Mouse (Mus musculus) CH12.LX (cell line): ENCODE data around the gene Gpr137. TPM values are rescaled to one million over a fixed set of nuclear protein-coding genes. Genes with fewer than 3 reads are reported as not detected.
A peak's percentile ranks its signal among the peaks of the same experiment; 100 is the strongest.

Experiments
- DNase-seq: peaks from one replicate; pipeline ENCODE4 v3.0.0-alpha.2; 2013; ENCODE audit errors: extremely low read depth
- H3K27ac ChIP-seq: 2 replicates; pipeline ENCODE4 v1.5.1; 2012; ENCODE audit warnings: low read depth, mild to moderate bottlenecking, control low read depth, moderate library complexity; ENCODE audit not compliant: insufficient read depth
- H3K27me3 ChIP-seq: replicated peaks from 2 replicates; pipeline ENCODE3; 2012; ENCODE audit warnings: inconsistent platforms
- H3K36me3 ChIP-seq, 2 experiments: replicated peaks in 1 of 2; 2 replicates each; pipeline versions ENCODE3 to v1.6.1; 2012; ENCODE audit warnings: inconsistent platforms in 1 of 2, low read length in 1 of 2, mild to moderate bottlenecking in 1 of 2, mixed read lengths in 1 of 2, moderate library complexity in 1 of 2; ENCODE audit not compliant: control insufficient read depth in 1 of 2, insufficient read depth in 1 of 2
- H3K4me1 ChIP-seq, 2 experiments: 2 replicates each; pipeline ENCODE4 v1.6.1; 2012; ENCODE audit warnings: inconsistent platforms in 1 of 2, moderate library complexity in 1 of 2; ENCODE audit not compliant: insufficient read depth in 2 of 2, control insufficient read depth in 1 of 2
- H3K4me2 ChIP-seq: 2 replicates; pipeline ENCODE4 v1.6.1; 2012; ENCODE audit warnings: low read depth, mild to moderate bottlenecking, control low read depth; ENCODE audit not compliant: poor library complexity, insufficient read depth, severe bottlenecking
- H3K4me3 ChIP-seq, 3 experiments: fragments of 150-350 bp in 1 of 3; sonication (generic) in 1 of 3; replicated peaks in 1 of 3; 2 replicates each; pipeline versions ENCODE3 to v1.5.1; 2011 to 2012; ENCODE audit warnings: low read depth in 2 of 3, low read length in 2 of 3, mild to moderate bottlenecking in 2 of 3, moderate library complexity in 2 of 3, control low read depth in 1 of 3, improper control_type of control experiment in 1 of 3, inconsistent platforms in 1 of 3, mixed read lengths in 1 of 3; ENCODE audit not compliant: poor library complexity in 1 of 3
- H3K79me2 ChIP-seq: replicated peaks from 2 replicates; pipeline ENCODE4 v1.6.1; 2012; ENCODE audit warnings: mild to moderate bottlenecking, moderate library complexity; ENCODE audit not compliant: control insufficient read depth, poor library complexity, insufficient read depth, severe bottlenecking; ENCODE audit errors: extremely low read depth
- H3K9ac ChIP-seq: 2 replicates; pipeline ENCODE4 v1.6.1; 2012; ENCODE audit warnings: low read depth, mild to moderate bottlenecking, control low read depth, moderate library complexity; ENCODE audit not compliant: insufficient read depth
- H3K9me3 ChIP-seq: replicated peaks from 2 replicates; pipeline ENCODE3; 2012; ENCODE audit warnings: low read length, inconsistent platforms, mixed read lengths
- CHD2 ChIP-seq: IDR thresholded peaks from 2 replicates; pipeline ENCODE4 v1.6.1; 2011; ENCODE audit warnings: low read length, improper control_type of control experiment
- E2F4 ChIP-seq: IDR thresholded peaks from 2 replicates; pipeline ENCODE4 v1.6.1; 2011; ENCODE audit warnings: low read depth, low read length, improper control_type of control experiment; ENCODE audit not compliant: insufficient replicate concordance
- ETS1 ChIP-seq: conservative IDR thresholded peaks from 2 replicates; pipeline ENCODE4 v1.6.1; 2012; ENCODE audit warnings: low read depth, mild to moderate bottlenecking, inconsistent platforms, low read length, improper control_type of control experiment, moderate library complexity
- HCFC1 ChIP-seq: IDR thresholded peaks from 2 replicates; pipeline ENCODE4 v1.6.1; 2012; ENCODE audit warnings: low read depth, mild to moderate bottlenecking, inconsistent platforms, low read length, improper control_type of control experiment
- IRF4 ChIP-seq: IDR thresholded peaks from 2 replicates; pipeline ENCODE4 v1.6.1; 2014; ENCODE audit warnings: low read depth, mild to moderate bottlenecking, inconsistent platforms, low read length, improper control_type of control experiment
- JUN ChIP-seq: IDR thresholded peaks from 2 replicates; pipeline ENCODE4 v1.6.1; 2011; ENCODE audit warnings: low read depth, mild to moderate bottlenecking, low read length, improper control_type of control experiment, moderate library complexity; ENCODE audit not compliant: insufficient read depth
- JUND ChIP-seq: conservative IDR thresholded peaks from 2 replicates; pipeline ENCODE4 v1.6.1; 2011; ENCODE audit warnings: low read depth, low read length, improper control_type of control experiment
- KAT2A ChIP-seq: IDR thresholded peaks from 2 replicates; pipeline ENCODE4 v1.6.1; 2012; ENCODE audit warnings: low read length, improper control_type of control experiment, inconsistent platforms; ENCODE audit not compliant: insufficient replicate concordance
- MAFK ChIP-seq: IDR thresholded peaks from 2 replicates; pipeline ENCODE4 v1.6.1; 2011; ENCODE audit warnings: low read length, improper control_type of control experiment; ENCODE audit not compliant: insufficient replicate concordance
- MAZ ChIP-seq: IDR thresholded peaks from 2 replicates; pipeline ENCODE4 v1.6.1; 2012; ENCODE audit warnings: low read depth, mild to moderate bottlenecking, inconsistent platforms, low read length, improper control_type of control experiment, moderate library complexity
- MXI1 ChIP-seq: IDR thresholded peaks from 2 replicates; pipeline ENCODE4 v1.6.1; 2011; ENCODE audit warnings: mild to moderate bottlenecking, low read depth, low read length, improper control_type of control experiment
- POLR2A ChIP-seq: IDR thresholded peaks from 2 replicates; pipeline ENCODE4 v1.6.1; 2011; ENCODE audit warnings: low read depth, mild to moderate bottlenecking, improper control_type of control experiment, low read length
- RCOR1 ChIP-seq: conservative IDR thresholded peaks from 2 replicates; pipeline ENCODE4 v1.6.1; 2012; ENCODE audit warnings: low read depth, mild to moderate bottlenecking, inconsistent platforms, low read length, improper control_type of control experiment
- SIN3A ChIP-seq: IDR thresholded peaks from 2 replicates; pipeline ENCODE4 v1.6.1; 2012; ENCODE audit warnings: low read length, improper control_type of control experiment, inconsistent platforms
- TCF12 ChIP-seq: IDR thresholded peaks from 2 replicates; pipeline ENCODE4 v1.6.1; 2014; ENCODE audit warnings: low read depth, mild to moderate bottlenecking, inconsistent platforms, low read length, improper control_type of control experiment
- UBTF ChIP-seq: IDR thresholded peaks from 2 replicates; pipeline ENCODE4 v1.6.1; 2012; ENCODE audit warnings: low read depth, mild to moderate bottlenecking, inconsistent platforms, low read length, improper control_type of control experiment, moderate library complexity
- USF2 ChIP-seq: conservative IDR thresholded peaks from 2 replicates; pipeline ENCODE4 v1.6.1; 2011; ENCODE audit warnings: low read depth, low read length, improper control_type of control experiment
- ZNF384 ChIP-seq: IDR thresholded peaks from 2 replicates; pipeline ENCODE4 v1.6.1; 2012; ENCODE audit warnings: low read depth, low read length, improper control_type of control experiment, inconsistent platforms
- dilution Hi-C: fragments of 300-500 bp; cut with MboI; formaldehyde crosslinking; loops from 2 replicates; pipeline ENCODE4 v1.14.3; 2020; ENCODE audit warnings: low sequenced_read_pairs; ENCODE audit not compliant: extremely low pct_unique_long_range_greater_than_20kb, extremely low pct_ligation_motif_present
- in situ Hi-C: fragments of 300-500 bp; cut with MboI; formaldehyde crosslinking; loops from 3 replicates; pipeline ENCODE4 v1.14.3; 2019; ENCODE audit warnings: low sequenced_read_pairs, low pct_ligation_motif_present, low pct_unique_long_range_greater_than_20kb, mixed read lengths
- polyA plus RNA-seq: library from polyadenylated mRNA; unstranded; fragments of >175 nt; gene quantifications from 2 replicates; pipeline ENCODE4 v1.2.1, GENCODE M21; 2012; ENCODE audit warnings: low read depth; ENCODE audit not compliant: insufficient read length
- total RNA-seq, 2 experiments: library from RNA; depleted of rRNA; stranded (reverse); fragments of 300-350 nt in 1 of 2; fragments of >200 nt in 1 of 2; gene quantifications; 2 replicates each; pipeline ENCODE4 v1.2.3; 2012 to 2014

Gpr137 gene
- total and polyA plus RNA-seq, 3 experiments, result 8.8 to 18.1 (median 14.4) TPM

DNA sequence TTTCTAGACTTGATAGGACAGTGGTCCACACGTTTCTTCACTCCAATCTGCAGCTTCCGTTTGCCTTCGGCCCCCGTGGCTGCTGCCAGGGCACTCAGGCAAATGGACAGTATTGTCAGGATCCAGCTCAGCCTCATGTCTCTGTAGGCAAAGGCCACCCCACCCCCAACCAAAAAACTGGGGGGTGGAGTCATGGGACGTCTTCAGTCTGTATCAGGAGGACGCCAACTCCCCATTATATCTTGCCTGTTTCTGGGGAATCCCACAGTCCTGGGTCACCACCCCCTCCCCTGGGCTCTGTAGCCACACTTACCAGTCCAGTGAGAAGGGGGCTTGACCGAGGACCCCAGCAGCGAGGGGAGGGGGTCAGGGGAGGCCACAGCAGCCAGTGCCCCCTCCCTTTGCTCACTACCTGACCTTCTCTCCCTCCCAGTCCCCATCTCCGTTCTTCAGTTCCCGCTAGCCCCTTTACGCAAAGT is 36.8 kb upstream of the Gpr137 start (continued):
- TF ChIP-seq MAZ (0 out of 2 replicates have a peak, but pooled peaks have one; percentile 11), MXI1 (no peak), SIN3A (no peak; the same call in 1 of the 2 replicates)

DNA sequence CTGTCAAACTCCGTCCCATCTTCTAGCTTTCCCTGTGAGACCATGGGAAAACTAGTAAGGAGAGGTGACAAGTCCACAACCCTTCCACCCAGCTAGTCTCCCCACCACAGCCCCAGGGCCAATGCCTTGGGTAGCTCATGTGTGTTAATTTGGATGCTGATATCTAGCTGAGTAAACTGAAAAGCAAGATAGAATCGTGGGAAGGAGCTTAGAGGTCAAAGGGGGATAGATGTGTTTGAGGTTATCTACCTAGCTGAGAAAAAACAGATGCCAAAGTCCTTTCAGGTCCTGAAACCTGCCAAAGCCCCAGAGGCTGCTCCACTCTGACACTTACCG is 36.3 kb upstream of the Gpr137 start:
- Histone ChIP-seq H3K4me1 (peaks cover 15 to 49% of the 10 kb centered on the region in 2 experiments), H3K4me2 (peak overlapping the region; percentile 69), H3K9me3 (no peaks in the 10 kb centered on the region), H3K36me3 (peaks cover 20 to 42% of the 10 kb centered on the region in 2 experiments), H3K27ac (peak overlapping the region; percentile 32; the same call in 1 of the 2 replicates), H3K27me3 (no peaks in the 10 kb centered on the region), H3K79me2 (peaks cover 29% of the 10 kb centered on the region), H3K9ac (peak overlapping the region; percentile 50; the same call in 1 of the 2 replicates), H3K4me3 (peak overlapping the region; percentile 66 to 83 (median 68))
- in situ Hi-C loops, result no loop called here
- dilution Hi-C loops, result no loop called here
- no peak for DNase-seq
- TF ChIP-seq HCFC1, result no peak
- no peak for TF ChIP-seq ETS1
- no peak for TF ChIP-seq MAZ
- no peak for TF ChIP-seq USF2
- TF ChIP-seq POLR2A, result no peak
- no peak for TF ChIP-seq MAFK

DNA sequence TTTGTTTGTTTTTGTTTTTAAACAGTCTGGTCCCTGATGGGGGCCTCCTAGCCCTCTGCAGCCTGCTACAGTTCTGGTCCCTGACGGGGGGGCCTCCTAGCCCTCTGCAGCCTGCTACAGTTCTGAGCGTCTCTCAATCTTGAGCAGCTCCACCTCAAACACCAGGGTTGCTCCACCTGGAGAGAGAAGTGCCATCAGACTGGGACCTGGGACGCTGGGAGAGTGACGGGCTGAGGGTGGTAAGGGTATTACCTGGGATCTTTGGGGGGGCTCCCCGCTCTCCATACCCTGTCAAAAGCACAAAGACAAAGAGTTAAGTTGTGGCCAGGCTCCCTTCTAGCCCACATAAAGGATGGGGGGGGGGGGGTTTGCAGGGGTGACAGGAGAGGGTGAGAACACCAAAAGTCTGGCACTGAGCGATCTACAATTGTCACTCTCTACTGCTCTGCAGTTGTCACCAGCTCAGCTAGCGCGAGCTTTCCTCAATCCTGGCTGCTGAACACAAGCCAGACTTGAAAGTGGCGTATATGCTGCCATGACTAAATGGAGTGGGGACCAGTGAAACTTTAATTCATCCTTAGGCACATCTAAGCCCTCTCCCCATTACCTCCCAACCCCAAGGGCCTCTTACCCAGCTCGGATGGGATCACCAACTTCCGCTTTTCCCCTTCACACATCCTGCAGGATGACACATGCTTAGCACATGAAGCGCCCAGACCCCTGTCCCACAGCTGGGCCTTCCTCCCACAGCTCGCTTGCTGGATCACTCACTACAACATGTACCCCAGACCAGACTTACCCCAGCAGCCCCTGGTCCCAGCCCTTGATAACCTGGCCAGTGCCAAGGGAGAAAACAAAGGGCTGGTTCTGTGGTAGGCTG is 35.7 kb upstream of the Gpr137 start:
- Histone ChIP-seq H3K27ac (peak overlapping the region; percentile 32; the same call in 1 of the 2 replicates), H3K4me2 (peak overlapping the region; percentile 69), H3K4me3 (no peak overlapping the region), H3K36me3 (peaks cover 18 to 38% of the 10 kb centered on the region in 2 experiments), H3K9me3 (no peaks in the 10 kb centered on the region), H3K79me2 (peaks cover 29% of the 10 kb centered on the region), H3K4me1 (peaks cover 15 to 49% of the 10 kb centered on the region in 2 experiments), H3K9ac (peak overlapping the region; percentile 50; the same call in 1 of the 2 replicates), H3K27me3 (no peaks in the 10 kb centered on the region)
- dilution Hi-C loops (no loop called here), in situ Hi-C loops (no loop called here)
- DNase-seq, result no peak
- no peak for TF ChIP-seq UBTF
- TF ChIP-seq HCFC1, result no peak
- no peak for TF ChIP-seq KAT2A
- no peak for TF ChIP-seq USF2
- TF ChIP-seq ZNF384, result no peak
- no peak for TF ChIP-seq E2F4
- no peak for TF ChIP-seq MAZ
- TF ChIP-seq JUN, result no peak
- no peak for TF ChIP-seq CHD2
- TF ChIP-seq TCF12, result no peak
- no peak for TF ChIP-seq SIN3A
- no peak for TF ChIP-seq IRF4
- no peak for TF ChIP-seq JUND
- TF ChIP-seq RCOR1, result no peak
